Mouse (Mus musculus): Measurements from ENCODE around the gene Ggt6.

Ggt6 gene

GRCm38 (mm10) chr11:72434963-72435693 lies at the start of gene Ggt6:
Ggt6 (plus strand) TSS chr11:72435526.
- no peak for DNase-seq (ENCODE audit: low read depth)

DNA sequence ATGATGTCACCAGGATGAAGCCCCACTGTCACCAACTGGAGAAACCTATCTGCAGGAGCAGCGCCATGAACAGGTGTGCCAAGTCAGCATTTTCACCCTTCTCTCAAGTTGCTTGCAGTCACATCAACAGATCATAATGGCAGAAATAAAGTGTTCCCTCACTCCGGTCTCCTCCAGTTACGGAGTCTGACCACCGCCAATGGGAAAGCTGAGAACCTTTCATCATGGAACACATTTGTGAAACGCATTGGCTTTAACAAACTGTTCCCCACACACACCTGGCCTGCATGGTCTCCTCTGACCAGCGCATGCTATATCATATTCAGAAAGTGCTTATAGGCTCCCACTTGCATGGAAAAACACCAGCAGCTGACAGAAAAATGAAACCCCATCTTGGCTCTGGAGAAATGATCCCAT lies 47.2 kb upstream of the Ggt6 start:
- no peak for DNase-seq (ENCODE audit: low read depth)

GRCm38 (mm10) chr11:72389407-72390142 lies 45.8 kb upstream of the Ggt6 start:
- no peak for DNase-seq (ENCODE audit: low read depth)

DNA sequence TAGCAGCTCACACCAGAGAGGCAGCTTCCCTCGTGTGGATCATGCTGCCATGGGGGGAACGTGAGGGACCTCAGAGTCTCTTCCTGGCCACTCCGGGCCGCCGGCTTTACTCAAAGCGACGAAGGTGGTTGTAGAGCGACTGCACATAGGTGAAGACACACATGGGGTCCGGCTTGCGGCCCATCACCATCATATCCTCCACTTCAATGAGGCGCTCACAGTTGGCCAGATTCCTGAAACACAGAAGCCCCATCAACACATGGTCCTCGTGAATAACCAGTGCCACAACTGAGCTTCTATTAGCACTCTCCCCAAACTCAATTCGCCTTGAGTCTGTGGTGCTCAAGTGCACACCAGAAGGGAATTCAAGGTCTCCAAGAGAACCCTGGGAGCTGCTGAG lies 44.1 kb upstream of the Ggt6 start:
- no peak for DNase-seq (ENCODE audit: low read depth)

GRCm38 (mm10) chr11:72393243-72393642 lies 42.1 kb upstream of the Ggt6 start:
- DNase-seq (ENCODE audit: low read depth) = peak; percentile 27

- DNase-seq (ENCODE audit: low read depth) = no peak
Measured at GRCm38 (mm10) chr11:72393669-72394068, 41.7 kb upstream of the Ggt6 start.

GRCm38 (mm10) chr11:72394694-72395093 lies 40.6 kb upstream of the Ggt6 start:
- DNase-seq (ENCODE audit: low read depth) = no peak

GRCm38 (mm10) chr11:72395652-72396051 lies 39.7 kb upstream of the Ggt6 start:
- DNase-seq (ENCODE audit: low read depth) = no peak

DNA sequence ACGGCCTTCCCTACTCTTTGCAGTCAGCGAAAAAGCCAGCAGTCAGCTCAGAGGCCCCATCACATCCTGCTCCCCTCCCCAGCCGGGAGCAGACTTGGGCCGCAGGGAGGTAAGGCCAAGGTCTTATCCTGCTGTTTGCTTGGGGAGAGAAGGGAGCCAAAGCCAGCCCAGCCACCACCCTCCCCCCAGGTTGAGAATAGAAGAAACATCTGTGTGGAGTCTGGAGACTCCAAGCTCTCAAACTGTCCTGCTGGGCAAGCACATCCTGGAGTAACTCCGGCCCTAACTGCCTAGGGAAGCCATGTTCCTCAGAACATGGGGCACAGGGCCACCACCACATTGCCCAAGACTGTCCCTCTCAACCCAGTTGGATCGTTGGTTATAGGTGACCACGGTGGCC lies 38.7 kb upstream of the Ggt6 start:
- no peak for DNase-seq (ENCODE audit: low read depth)

- no peak for DNase-seq (ENCODE audit: low read depth)
Measured at GRCm38 (mm10) chr11:72397072-72397471, 38.3 kb upstream of the Ggt6 start.

DNA sequence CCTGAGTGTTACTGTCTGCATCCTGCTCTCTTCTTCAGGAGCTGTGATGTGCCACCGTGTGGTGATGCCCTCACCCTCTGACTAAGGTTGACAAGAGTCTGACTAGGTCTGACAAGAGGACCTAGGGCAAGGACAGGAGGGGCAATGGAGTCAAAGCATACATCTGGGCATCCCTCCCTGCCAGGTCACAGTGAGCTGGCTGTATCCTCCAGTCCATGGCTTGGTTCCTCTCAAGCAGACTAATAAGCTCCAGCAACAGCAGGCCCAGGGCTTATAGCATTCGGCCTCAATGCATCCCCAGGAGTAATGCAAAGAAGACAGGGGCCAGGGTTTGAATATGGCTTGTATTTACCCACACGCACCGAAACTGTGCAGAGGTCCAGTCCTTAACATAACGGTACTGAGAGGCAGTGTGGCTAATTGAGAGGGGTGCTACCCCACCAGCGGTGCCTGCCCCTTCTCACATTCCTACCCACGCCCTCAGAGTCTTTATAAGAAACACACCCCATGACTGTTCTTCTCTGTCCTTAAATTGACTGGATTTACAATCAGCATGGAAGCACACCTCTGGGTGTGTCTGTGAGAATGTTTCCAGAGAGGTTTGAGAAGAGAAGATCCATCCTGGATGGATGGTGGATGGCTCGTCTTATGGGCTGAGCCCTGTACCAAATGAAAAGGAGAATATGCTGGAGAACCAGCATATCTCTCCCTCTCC lies 37.4 kb upstream of the Ggt6 start:
- no peak for DNase-seq (ENCODE audit: low read depth)

DNA sequence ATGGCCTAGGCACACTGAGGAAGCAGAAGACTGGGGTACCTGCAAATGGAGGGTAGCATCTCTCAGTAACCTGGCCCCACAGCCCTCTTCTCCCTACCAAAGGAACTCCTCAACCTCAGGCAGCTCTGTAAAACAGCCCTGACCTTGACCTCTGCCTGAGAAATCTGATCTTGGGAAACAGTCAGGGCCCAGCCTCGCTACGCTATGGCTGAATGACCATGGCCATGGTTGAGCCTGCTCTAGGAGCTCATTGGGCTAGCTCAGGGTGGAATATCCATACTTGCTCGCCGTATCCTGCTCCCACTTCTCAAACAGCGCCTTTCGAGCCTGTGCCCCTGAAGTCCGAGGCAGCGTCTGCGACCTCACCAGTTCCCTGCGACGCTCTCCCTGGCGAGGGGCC lies 34.3 kb upstream of the Ggt6 start:
- no peak for DNase-seq (ENCODE audit: low read depth)

- no peak for DNase-seq (ENCODE audit: low read depth)
Measured at GRCm38 (mm10) chr11:72402017-72402416, 33.3 kb upstream of the Ggt6 start.

DNA sequence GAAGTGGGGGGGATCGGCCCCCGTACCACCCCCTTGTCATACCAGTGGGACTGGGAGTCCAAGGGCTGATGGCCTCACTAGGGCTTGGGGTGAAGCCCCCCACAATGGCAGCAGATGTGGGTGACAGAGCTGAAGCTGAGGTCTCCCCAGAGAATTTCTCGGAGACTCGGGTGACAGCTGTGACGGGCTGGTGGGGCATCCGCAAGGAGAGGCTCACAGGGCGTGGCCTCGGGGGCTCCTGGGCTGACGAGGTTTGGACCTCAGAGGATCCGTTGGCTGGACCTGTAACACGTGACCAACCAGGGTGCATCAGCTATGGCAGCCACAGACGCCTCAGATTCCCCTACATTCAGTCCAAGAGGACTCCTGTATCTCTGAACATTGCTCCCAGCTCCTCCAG lies 32.4 kb upstream of the Ggt6 start:
- no peak for DNase-seq (ENCODE audit: low read depth)

- DNase-seq (ENCODE audit: low read depth) = no peak
Measured at GRCm38 (mm10) chr11:72405532-72405931, 29.8 kb upstream of the Ggt6 start.

- DNase-seq (ENCODE audit: low read depth) = no peak
Measured at GRCm38 (mm10) chr11:72406079-72406675, 29.1 kb upstream of the Ggt6 start.

DNA sequence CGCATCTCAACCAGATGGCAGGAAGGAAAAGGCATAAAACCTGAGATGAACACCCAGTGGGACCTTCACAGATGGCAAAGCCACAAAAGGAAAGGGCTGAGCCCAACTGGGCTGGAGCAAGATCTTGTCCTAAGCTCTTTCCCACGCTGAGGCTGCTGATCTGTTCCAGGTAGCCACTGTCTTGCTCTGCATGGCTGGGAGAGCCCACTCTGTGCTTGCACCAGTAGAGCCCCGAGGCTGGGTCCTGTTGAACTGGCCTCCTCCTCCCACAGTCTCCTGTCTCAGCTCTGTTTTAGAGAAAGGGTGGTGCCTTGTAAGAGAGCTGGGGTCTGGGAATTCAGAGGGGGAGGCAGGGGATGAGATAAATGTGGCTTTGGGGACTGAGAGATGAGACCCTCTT lies 28.2 kb upstream of the Ggt6 start:
- no peak for DNase-seq (ENCODE audit: low read depth)

DNA sequence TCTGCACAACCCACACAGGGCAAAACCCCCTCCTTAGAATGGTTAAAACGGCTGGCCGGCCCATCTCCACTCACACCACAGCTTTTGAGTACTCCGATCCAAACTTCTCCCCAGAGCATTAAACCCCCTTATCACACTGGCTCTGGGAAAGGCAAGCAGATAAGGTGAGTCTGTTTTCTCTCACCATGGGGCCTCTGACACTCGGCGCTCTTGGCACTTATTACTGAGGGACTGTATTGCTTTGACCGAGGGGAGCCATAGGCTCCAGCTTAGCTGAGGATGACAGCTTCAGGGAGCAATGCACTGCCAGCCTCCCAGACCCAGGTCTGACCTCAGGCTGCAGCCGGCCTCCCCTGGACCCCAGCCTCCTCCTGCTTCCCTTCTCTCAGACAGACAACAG lies 27.8 kb upstream of the Ggt6 start:
- DNase-seq (ENCODE audit: low read depth) = no peak

GRCm38 (mm10) chr11:72408451-72409170 lies 26.7 kb upstream of the Ggt6 start:
- no peak for DNase-seq (ENCODE audit: low read depth)

GRCm38 (mm10) chr11:72409649-72410385 lies 25.5 kb upstream of the Ggt6 start:
- DNase-seq (ENCODE audit: low read depth) = no peak

DNA sequence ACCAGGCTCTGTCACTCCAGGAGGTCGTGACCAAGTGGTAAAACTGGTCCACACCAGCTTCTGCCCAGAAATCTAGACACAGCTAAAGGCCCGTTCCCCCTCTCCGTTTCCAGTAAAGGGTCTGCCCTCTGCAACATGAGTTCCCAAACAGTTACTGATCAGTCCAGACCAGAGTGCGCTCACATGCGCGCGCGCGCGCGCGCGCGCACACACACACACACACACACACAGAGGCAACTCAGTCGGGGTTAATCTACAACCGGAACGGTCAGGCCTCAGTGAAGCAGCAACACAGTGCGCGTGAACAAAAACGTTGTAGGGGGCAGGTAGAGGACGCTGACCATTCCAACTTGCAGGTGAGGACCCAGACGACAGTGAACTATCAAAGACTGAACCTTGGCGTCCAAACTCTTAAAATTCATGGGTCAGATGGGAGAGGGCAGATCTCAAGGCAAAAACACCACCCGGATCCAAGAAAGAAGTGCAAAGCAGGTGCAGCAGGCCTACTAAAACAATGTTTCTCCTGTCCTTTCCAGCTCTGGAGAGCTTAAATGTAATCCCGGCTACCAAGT lies 24.7 kb upstream of the Ggt6 start:
- DNase-seq (ENCODE audit: low read depth) = no peak

Measured in 416B (cell line).